Mouse (Mus musculus) cerebellum, adult 9-11 months (tissue): ENCODE measurements around the gene Plod3.

Experiments
- DNase-seq: peaks from one replicate; pipeline ENCODE4 v3.0.0; 2022

Plod3 gene

GRCm38 (mm10) chr5:137028561-137029272 is 41.9 kb downstream of the Plod3 start:
- no peak for DNase-seq

- DNase-seq, result no peak
Measured at GRCm38 (mm10) chr5:137029273-137029585, 42.4 kb downstream of the Plod3 start.

- DNase-seq, result peak; percentile 93
Measured at GRCm38 (mm10) chr5:137029643-137030415, 43.0 kb downstream of the Plod3 start.

GRCm38 (mm10) chr5:137030416-137030810 is 43.6 kb downstream of the Plod3 start:
- no peak for DNase-seq

- peak; percentile 51 for DNase-seq
Measured at GRCm38 (mm10) chr5:137031076-137032032, 44.5 kb downstream of the Plod3 start.

GRCm38 (mm10) chr5:137032033-137032421 is 45.2 kb downstream of the Plod3 start:
- peak; percentile 46 for DNase-seq

GRCm38 (mm10) chr5:137032641-137033074 is 45.8 kb downstream of the Plod3 start:
- DNase-seq, result peak; percentile 74

GRCm38 (mm10) chr5:137036211-137036610 is 49.4 kb downstream of the Plod3 start:
- DNase-seq, result no peak

- no peak for DNase-seq
Measured at GRCm38 (mm10) chr5:137039453-137039852, 52.6 kb downstream of the Plod3 start.

- DNase-seq, result no peak
Measured at GRCm38 (mm10) chr5:137041442-137041841, 54.6 kb downstream of the Plod3 start.

GRCm38 (mm10) chr5:137043997-137044396 is 57.2 kb downstream of the Plod3 start:
- no peak for DNase-seq

- DNase-seq, result peak; percentile 99
Measured at GRCm38 (mm10) chr5:137045402-137046323, 58.8 kb downstream of the Plod3 start, which contains the start of gene Ap1s1. Ap1s1 (minus strand) TSS chr5:137046135.
